Mouse (Mus musculus) lung, postnatal 36 days (tissue): ENCODE data around the gene Sin3a.

ENCODE experiments used
- DNase-seq: peaks from one replicate; pipeline ENCODE4 v3.0.0; 2022; ENCODE audit warnings: mixed read lengths

The Sin3a gene

DNA sequence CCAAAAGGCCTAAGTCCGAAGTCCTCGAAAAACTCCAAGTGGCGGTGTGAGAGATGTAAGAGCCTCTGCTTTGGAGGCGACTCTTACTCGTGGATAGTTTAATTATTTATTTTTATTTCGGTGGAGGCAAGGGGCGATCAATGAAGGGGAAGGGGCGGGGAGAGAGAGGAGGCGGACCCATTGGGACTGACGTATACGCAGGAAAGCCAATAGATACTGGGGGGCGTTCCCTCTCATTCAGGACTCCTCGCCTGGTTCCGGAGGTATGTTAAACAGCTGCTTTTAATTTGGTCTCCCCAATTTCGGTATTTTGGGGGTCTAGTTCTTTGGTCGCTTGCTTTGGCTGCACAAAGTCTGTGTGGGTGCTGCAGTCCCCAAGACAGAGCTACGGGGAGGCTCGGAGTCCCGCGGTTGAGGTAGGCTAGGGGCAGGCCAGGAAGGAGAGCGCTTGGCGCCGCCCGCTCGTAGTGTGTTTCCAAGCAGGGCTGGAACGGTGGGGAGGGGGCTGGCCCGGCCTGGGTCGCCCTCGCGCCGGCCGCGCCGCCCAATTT, at the start of gene Sin3a:
Gene Sin3a (plus strand): TSS at position 240 of the 551 bp plus-strand sequence.
- DNase-seq = peak; percentile 91

DNA sequence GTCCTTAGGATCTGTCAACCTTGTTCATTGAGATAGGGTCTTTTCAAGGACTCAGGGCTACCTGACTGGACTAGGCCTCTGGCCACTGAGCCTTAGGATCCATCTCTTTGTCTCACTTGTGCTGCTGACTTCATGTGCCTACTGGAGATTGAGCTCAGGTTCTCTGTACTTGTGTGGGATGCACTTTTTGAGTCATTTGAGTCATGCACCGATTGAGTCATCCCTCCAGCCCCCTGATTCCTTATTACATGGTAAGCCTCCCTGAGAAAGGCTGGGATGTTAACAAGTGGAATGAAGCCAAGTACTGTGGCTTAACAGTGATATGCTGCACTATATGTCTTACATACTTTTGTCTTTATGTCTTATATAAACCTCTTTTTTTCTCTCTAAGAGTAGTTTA, 40.1 kb upstream of the Sin3a start:
- DNase-seq = no peak

DNA sequence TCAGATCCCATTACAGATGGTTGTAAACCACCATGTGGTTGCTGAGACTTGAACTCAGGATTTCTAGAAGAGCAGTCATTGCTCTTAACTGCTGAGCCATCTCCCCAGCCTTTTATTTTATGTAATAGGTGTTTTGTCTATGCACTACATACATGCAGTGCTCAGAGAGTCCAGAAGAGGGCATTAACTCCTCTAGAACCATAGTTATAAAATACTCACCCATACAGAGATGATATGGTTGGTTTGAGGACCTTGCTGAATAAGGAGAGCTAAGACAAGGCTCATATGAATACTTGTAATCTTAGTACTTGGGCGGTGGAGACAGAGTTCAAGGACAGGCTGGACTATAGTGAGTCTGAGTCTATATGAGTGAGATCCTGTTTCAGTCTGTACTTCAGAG, 15.6 kb upstream of the Sin3a start:
- DNase-seq = peak; percentile 94

DNA sequence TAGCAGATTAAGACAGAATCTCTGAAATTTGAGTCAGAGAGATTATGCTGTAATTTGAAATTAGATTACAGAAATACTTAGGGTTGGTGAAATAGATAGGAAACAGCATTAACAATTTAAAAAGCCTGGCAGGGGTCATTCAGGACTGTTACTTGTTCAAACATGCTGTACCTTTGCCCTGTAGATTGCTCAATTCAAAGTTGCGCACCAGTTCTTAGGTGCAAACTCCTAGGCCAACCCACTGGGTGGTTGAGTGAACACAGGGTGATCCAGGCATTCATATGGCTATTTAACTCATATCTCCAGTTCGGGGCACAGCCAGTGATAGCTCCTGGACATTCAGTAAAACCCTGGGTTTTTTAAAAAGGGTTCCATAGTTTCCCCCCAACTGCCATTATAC, 7.7 kb upstream of the Sin3a start:
- DNase-seq = no peak

DNA sequence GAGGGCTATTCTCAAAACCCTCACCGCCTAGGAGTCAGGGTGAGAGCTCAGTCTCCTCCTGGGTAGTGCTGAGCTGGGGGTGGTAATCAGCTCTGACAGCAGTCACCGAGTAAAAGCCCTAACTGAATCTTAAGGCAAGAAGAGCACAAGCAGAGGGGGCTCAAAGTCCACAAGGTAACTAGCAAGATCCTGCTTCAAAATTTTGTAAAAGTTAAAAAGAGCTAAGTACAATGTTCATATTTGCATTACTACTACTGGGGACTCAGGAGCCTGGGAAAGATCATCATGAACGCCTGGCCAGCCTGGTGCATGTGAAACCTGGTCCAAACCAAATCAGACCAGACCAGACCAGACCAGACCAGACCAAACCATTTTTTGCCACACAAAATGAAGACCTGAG, 3.6 kb upstream of the Sin3a start:
- DNase-seq = no peak

DNA sequence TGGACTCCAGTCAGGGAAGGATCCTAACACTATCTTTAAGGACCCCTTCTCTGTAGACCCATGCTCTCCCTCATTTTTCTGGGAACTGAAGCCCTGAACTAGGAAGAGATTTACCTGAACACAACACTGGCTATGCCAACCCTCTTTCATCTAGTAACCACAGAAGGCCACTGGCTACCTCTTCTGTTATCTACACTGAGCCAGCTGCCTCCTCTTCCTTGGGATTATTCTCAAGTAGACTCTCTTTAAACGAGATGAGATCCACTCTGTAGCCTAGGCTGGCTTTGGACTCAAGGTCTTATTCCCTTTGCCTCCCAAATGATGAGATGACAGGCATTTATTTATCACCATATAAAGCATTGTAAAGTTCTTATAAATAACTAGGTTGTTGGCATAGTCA, 1.6 kb upstream of the Sin3a start:
- no peak for DNase-seq

DNA sequence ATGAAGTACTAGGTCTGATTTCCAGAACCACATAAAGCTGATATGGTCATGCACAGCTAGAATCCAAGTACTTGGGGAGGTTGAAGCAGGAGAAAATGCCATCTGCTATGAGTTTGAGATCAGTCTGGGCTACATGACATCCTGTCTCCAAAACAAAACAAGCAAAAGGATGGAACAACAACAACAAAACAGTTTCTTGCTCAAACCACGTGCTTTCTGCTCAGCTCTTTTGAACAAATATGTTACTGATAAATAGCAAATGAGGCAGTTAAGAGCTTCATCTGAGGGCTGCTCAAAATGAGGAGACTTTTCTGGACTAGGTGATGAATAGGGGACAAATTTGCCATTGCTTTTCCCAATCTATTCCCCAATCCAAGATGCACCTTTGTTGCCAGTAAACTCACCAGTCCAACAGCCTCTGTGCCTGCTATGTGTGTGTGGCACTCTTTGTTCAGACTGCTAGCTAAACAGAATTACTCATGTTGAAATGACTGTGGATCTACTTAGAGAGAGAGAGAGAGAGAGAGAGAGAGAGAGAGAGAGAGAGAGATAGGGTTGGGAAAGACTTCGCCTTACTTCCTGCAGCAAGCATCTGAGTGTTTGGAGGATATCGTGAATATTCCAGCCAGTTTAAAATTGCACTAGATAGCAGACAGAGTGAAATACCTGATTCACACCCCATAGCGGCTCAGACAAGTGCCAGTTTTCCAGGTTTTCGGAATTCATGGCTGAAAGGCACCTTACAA, 867 bp upstream of the Sin3a start:
- no peak for DNase-seq

DNA sequence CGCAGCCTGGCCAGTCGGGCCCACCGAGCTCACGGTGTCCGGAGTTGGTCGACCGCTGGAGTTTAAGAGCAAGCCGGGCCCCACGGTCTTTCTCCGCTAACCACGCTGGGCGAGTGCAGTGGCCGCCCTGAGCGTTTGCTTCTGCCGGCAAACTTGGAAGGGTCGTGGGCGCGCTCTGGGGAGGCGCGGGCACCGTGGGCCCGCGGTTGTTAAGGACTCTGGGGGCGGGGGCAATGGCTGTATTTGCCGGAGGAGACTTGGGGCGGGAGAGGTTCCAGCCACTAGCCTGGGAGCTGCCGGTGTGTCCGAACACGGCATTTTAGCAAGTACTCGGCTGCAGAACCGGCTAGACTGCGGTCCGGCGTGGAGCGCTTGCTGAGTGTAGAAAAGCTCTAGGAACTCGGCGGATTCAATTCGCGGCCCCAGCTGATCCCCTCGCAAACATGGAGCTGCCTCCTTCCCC, 717 bp downstream of the Sin3a start:
- DNase-seq = no peak

DNA sequence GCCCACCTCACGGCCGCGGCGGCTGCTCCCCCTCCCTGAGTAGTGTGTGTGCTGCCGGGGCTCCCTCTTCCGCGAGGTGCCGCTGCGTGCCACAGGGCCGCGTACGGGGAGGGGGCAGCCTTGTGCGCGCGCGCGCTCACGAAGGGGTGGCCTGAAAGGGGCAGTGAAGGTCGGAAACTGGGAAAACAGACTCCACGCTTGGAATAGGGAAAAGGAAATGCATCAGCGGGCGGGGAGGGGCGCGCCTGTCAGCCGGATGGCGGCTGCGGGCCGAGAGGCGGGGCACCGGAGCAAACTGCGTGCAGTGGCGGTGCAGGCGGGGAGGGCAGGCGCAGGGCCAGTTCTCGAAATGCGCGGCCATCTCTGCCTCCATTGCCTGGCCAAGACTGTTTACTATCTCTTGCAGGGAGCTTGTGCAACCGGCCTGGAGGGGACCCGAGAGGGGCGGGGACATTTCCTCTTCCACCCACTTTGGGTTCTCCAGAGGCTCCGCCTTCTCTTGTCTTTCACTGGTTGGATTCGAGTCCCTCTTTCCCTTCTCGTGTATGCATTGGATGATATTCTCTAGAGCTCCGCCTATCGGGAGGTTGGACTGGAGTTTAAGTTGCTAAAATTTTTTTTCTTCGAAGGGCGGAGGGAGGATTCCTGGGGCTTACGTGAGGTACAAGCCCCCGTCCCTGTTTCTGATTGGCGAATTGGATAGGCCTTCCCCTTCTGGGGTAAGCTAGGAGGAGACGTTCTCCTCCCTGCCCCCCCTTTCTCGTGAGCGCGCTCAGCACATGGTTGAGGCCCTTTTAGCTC, 1.3 kb downstream of the Sin3a start:
- DNase-seq = peak; percentile 100

DNA sequence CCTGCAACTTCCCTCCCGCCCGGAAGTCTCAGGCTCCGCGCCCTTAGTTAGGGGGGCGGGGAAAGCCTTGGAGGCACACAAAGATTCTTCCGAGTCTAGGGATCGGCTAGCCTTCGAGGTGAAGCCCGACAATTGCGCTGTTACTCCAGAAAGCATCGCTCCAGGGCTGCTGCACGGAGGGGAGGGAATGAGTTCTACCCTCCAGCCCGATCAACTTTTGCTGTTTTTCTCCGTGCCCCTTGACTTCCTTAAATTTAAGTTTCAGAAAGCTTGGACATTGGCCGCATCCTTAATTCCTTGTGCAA, 1.9 kb downstream of the Sin3a start:
- DNase-seq = no peak

DNA sequence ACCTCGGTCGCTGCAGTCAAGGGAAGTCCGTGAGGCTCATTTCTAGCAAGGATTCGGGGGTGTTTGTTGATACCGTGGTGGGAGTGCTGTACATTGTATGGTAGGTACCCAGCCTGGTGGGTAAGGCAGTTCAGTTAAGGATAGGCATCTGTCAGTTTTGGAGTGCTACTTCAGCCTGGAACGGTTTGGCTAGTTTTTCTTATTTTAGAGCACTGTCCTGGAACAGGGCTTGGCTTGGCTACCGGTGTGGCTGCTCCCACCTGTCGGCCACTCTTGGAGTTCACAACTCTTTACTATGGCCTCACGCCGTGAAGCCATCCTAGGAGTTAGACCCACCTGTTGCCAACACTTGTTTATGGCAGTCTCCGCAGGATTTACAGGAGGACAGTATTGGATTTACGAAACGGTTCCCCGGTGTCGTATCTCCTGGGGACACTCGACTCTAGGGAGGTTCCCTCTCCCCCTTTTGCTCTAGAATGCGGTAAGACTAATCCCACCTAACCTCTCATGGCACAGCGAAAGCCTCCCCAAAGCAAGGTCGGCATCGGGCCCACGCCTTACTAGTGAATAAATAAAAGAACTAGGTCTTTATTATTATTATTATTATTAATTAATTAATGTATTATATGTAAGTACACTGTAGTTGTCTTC, 2.5 kb downstream of the Sin3a start:
- DNase-seq = peak; percentile 44

DNA sequence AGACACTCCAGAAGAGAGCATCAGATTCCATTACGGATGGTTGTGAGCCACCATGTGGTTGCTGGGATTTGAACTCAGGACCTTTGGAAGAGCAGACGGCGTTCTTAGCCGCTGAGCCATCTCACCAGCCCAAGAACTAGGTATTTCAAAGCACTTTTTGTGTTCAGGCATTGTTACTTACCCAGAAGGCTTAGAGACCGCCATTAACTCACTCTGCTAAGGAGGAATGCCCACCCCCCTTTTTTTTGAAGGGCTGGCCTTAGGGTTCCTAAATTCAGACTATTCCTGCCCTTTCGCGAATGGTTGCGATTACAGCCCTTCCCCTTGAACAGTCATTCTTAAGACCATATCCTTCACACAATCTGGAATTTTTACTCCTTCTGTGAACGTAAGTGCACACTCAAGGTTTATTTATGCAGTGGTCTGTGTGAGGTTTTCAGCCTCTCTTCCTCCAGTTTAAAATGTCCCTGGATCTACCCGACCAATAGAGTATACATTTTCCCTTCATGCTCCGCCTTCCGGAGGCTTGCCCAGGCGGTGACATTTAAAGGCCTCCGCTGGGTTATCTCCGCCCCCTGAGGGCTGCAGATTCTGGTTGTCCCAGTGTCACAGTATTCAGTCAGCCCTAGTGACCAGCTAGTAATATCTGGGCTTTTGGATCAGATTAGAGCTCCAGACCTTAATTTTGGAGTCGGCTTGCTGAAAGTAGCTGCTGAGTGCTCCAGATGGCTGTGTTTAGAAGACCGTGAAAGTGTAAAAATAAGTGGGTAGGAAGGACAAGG, 3.2 kb downstream of the Sin3a start:
- DNase-seq = peak; percentile 90

DNA sequence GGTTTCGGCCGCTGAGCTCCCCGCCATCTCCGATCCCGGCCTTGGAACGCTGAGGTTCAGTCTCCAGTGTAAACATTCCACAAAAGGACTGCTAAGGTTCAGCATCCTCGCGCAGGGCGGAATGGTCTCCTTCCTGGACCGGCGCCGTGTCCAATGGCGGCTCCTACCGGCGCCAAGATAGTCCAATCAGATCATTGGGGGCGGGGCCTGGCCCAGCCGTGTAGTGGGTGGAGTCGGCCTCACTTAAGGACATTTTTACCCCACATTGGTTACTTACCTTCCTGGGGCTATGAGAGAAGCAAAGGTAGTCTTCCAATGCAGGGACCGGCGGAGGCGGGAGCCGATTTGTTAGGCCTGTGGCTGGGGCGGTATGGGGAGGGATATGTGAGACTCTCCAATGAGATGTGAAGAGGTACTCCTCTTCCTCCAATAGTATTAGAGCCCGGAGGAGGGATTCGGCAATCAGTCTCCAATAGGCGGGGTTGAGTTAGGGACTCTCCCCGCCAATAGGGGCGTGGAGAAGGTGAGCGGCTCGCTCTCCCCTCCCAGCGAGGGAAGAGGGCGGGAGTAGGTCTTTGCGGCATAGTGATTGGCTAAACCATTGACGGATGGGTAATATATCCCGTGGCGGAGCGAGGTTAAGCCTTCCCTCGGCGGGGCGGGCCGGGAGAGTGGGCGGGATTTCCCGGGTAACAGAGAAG, 4.0 kb downstream of the Sin3a start:
- peak; percentile 100 for DNase-seq

DNA sequence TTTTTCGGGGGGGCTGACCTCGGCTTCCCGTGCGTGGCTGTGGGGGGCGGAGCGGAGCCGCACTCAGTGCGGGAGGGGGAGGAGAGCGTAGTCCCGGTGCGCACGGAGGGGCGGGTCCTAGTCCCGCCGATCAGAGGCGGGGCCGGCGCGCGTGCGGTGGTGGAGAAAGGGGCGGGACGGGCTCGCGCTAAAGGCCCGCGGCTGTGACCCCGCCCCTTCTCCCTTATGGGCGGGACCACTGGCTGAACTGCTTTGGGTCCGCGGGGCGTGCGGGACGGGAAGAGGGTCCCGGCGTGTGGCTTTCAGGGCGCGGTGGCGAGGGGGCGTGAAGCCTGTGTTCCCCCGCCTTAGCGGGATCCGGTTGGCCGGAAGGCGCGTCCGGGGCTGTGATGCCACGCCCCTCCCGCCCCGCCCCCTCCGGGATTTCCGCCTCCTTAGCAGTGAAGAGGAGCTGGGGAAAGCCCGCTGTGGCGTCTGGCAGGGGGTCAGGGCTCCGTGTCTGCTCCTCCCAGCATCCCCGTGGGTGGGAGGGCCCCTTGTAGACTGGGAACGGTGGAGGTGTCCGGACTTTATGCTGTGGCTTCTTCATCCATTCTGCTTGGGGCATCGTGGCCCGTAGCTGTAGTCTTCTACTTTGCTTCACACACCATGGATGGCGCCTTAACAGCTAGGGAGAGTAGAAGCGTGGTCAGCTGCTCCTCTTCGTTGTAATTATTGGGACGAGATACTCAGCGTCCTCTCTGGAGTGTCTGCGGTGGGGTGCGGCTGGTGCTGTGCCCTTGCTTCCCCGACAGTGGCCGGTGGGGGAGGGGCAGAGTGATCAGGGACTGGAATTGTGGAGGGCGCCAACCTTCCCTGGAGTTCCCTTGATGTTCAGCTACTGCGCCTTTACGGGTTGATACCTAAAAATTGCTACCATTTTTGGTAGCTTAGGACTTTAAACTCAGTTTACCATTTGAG, 5.1 kb downstream of the Sin3a start:
- DNase-seq = peak; percentile 92

DNA sequence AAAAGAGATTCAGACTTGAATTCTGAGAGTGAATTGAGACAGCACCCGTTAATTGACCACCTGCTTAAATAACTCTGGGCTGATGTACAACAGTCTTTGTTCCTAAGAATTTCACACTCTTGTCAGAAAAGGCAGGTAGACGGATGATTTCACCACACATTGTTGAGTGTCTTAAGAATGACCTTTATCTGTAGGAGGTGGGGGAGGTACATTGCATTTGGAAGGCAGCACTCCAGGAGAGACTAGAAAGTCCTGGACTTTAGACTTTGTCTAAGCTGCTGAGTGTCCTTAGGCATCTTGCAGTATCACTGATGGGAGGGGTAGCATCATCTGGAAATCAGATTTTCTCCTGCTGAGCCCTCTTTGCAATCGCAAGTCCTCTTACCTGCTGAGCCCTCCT, 10.4 kb downstream of the Sin3a start:
- DNase-seq = no peak

DNA sequence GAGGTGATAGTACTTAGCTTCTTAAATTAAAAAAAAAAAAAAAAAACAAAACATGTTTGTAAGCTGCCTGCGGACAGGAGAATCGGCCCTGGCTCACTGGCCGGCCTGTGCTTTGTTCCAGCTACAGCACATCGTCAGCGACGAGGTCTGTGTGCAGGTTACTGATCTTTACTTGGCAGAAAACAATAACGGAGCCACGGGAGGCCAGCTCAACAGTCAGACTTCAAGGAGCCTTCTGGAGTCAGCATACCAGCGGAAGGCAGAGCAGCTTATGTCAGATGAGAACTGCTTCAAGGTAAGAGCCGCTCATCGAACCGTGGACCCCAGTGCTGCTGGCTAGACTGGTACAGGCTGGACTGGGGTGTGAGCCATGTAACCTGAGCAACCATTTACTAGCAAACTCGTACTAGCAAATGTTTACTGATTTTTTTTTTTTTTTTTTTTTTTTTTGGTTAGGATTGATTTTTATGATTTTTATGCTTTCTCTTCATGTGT, 45.5 kb downstream of the Sin3a start:
- DNase-seq = no peak

DNA sequence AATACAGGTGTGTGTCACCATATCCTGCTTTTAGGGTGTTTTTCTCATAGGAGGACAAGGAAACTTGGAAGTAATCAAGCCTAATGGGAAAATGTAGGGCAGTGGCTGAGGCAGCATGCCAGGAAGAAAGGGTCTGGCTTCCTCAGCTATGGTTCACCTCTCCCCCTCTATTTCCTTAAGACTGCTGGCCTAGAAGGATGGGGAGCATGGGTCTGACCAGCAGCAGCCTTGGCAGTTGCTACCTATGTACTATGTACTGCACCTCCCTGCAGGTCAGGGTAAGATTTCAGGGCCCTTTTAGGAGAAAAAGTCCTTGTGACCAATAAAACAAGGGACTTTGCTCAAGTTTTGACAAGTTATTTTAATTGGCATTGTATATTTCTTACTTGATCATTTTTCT, 57.8 kb downstream of the Sin3a start:
- no peak for DNase-seq

DNA sequence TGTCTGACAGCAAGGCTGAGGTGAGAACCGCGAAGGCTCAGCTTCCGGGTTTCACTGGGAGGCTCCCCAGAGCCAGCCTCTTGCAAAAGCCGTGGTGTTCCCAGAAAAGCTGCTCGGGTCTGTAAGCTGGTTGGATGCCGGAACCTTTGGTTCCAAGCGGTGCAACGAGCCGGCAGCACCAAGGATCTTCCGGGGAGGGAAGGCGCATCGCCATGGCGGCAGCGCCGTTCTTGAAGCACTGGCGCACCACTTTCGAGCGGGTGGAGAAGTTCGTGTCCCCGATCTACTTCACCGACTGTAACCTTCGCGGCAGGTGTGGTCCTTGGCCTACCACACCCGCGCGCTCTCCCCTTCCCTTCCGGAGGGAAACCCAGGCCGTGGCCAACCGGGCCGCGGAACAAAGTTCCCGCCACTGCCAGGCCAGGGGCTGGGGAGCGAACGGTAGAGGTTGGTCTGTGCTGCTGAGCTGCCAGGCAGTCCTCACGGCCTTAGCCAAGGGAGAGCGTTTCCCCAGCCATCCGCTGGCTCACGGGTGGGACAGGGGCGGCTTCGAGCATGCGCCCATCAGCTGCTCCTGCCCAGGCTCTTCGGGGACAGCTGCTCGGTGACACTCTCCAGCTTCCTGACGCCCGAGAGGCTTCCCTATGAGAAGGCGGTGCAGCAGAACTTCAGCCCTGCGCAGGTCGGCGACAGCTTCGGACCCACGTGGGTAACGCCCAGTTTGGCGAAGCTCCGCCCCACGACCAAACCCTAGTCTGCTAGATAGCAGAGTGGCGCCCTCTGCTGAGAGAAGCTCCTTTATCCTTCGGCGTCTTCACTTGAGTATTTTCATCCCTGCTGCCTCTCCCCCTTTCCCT, 59.0 kb downstream of the Sin3a start, which contains the start of gene Man2c1:
Gene Man2c1 (plus strand): TSS at position 114 of the 857 bp plus-strand sequence.
- peak; percentile 98 for DNase-seq

DNA sequence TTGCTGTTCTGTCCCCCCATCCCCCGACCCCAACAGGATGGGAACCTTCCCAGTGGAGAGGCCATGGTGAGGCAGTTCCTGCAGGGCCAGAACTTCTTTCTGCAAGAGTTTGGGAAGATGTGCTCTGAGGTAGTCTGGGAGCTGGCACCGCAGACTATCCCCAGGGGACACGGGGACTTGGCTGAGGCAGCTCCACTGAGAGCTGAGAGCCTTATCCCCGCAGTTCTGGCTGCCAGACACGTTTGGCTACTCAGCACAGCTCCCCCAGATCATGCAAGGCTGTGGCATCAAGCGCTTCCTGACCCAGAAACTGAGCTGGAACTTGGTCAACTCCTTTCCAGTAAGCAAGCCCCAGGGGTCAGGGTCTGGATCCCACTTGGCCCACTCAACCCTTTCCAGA, 65.4 kb downstream of the Sin3a start:
- no peak for DNase-seq

DNA sequence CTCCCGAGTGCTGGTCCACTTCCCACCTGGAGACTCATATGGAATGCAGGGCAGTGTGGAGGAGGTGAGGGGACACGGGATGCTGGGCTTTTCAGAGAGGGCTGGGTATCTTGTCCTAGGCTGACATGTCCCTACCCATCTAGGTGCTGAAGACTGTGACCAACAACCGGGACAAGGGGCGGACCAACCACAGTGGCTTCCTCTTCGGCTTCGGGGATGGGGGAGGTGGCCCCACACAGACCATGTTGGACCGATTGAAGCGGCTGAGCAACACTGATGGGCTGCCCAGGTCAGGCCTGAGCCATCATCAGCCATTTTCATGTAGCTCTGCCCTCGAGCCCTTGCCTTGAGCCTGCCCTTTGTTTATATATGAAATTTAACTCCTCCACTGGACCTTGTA, 65.9 kb downstream of the Sin3a start:
- DNase-seq = no peak
